Mouse (Mus musculus) left cerebral cortex, postnatal 36 days (tissue): ENCODE data around the gene Wfikkn2. TPM values are rescaled to one million over a fixed set of nuclear protein-coding genes. Genes with fewer than 3 reads are reported as not detected.

Source experiments
- DNase-seq, 2 experiments: peaks; one replicate each; pipeline ENCODE4 v3.0.0; 2021 to 2022; ENCODE audit warnings: low spot score in 2 of 2, mixed read lengths in 1 of 2
- intact Hi-C: fragments of 180-260 bp; cut with DNase I; formaldehyde crosslinking; loops from one replicate; pipeline ENCODE4 v1.15.1; 2025
- total RNA-seq, 2 experiments: library from RNA; stranded (reverse); gene quantifications; 2 replicates each; pipeline ENCODE4 v1.2.3; 2021

Gene Wfikkn2
- total RNA-seq: 1 to 10 TPM; 1.3 to 1.5 TPM

DNA sequence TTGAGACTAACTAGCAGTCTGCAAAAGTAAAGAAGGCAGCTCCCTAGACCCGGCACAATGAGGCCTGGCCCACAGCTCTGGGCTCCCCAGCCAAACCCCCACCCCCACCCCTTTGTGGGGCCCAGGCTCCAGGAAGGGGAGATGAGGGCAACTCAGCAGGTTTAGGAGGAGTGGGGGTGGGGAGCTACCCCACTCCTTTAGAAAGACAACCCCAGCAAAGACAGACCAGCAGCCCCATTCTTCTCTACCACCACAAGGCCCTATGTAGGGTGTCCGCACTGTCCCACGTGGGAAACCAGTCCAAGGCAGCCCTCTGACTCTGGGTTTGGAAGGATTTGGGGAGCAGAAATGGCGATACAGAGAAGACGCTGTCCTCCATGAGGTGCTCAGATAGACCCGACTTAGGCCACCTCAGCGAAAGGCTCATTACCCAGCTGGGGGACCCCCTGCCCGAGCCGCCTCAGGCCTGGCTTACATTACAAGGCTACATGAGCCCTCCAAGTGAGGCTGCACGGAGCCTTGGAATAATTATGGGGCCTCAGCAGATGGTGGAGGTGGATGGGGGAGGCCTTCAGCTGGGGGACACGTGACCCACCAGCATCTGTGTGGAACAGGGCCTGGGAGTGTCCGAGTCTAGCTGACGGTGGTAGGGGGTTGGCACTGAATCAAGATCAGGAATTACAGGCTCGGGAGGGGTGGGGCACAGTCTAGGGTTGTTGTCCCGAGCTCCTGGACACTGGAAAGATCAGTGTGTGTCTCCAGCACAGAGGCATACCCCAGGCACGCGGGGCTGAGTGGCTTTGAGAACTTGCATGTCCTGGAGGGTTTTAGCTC, at the start of gene Wfikkn2:
Gene Wfikkn2, minus strand, starts transcription at position 51 of the 834 bp plus-strand sequence.
- DNase-seq: peak in 1 of 2 experiments; percentile 28
- intact Hi-C loops: no loop called here

- intact Hi-C loops: no loop called here
- DNase-seq: no peak
Observed at GRCm38 (mm10) chr11:94294996-94295845, 49.4 kb upstream of the Wfikkn2 start.

DNA sequence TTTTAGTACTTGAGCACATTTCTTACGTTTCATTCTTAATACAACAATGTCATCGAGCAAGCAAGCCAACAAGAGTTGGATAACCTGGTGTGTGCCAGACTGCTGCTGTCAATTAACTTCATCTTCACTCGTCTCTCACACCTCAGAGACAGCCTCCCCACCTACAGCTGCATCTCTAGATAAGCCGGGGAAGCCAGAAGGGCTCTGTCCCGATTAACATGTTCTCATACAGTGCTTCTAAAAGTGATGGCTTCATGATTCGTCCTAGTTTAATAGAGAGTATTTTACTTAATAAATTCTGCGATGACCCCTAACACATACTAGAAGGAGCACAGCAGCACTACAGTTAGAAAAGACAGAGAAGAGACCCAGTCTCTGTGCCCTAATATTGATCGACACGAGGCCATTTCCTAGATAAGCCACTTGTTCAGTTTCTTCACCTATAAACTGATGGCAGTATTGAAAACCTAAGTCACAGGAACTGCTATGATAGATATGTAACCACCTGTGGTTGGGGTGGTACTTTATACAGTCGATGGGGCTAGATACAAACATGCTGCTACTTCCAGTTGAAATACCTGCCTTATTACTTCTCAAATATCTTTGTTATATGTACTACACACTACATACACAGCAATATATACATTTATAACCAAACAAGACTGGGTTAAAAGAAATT, 44.4 kb upstream of the Wfikkn2 start:
- intact Hi-C loops: no loop called here

GRCm38 (mm10) chr11:94287105-94287504, 41.3 kb upstream of the Wfikkn2 start:
- intact Hi-C loops: no loop called here

More for the DNA sequence above, 44.4 kb upstream of the Wfikkn2 start:
- DNase-seq: no peak

DNA sequence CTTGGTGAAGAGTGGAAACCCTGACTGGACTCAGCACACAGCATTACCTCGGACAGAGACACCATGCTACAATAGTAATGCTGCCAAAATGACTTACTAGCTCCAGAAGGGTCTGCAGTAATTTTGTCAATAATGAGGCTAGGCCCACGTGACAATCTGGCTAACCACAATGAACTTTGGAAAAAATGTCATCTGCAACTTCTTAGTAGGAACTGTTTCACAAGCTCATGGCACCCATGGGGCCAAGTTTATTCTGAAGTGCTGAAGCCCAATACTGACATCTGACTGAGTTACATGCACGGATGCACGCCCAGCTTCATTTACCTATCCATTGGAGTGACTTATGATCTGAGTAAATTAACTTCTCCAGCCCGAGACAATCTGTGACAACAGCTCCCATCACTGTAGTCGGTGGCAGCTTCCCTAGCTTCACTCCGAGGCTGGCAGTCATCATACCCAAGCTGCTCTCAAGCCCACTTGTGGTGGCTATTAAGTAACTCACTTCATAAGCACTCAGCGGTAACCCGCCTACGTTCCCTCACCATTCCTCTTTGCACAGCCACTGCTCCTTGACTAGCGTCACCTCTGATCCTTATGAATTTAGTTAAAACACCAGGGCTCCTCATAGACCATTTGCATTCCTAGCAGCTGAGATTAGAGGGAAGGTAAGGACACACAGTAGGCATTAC, 40.2 kb upstream of the Wfikkn2 start:
- no peak for DNase-seq
- intact Hi-C loops: no loop called here

More at GRCm38 (mm10) chr11:94287105-94287504, 41.3 kb upstream of the Wfikkn2 start:
- DNase-seq: no peak

GRCm38 (mm10) chr11:94283536-94284099, 37.8 kb upstream of the Wfikkn2 start:
- DNase-seq: no peak
- intact Hi-C loops: no loop called here

- DNase-seq: no peak
- intact Hi-C loops: no loop called here
Observed at GRCm38 (mm10) chr11:94282291-94282690, 36.5 kb upstream of the Wfikkn2 start.

- DNase-seq: no peak
- intact Hi-C loops: no loop called here
Observed at GRCm38 (mm10) chr11:94281199-94282181, 35.7 kb upstream of the Wfikkn2 start, which contains the start of gene Gm21885. Gene Gm21885, plus strand, starts transcription at chr11:94281873.

DNA sequence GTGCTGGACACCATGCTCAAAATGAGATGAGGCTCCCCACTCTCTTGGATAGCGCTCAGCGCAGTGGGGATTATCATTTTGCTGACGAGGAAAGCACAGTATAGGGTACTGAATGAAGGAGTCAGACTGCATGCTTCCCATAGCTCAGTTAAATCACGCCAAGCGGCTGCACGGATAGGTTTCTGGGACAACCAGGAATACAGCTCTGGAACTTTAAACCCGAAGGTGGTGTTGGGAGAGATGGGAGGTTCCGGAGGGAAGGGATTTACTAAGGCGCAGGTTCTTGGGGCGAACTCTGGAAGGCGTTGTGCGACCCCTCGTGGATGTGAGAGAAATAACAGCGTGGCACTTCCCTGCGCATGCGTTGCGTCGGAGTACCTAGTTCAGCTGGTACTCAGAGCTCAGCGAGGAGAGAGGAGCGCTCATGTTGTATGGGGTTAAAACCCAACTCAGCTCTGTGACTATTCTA, 31.1 kb upstream of the Wfikkn2 start:
- intact Hi-C loops: loop anchor here (1.0 to 2.0 kb wide), 2 partner anchors 41 to 144 kb away; no protein-coding TSS in a partner anchor
- peak; percentile 91 to 92 for DNase-seq

GRCm38 (mm10) chr11:94275686-94276085, 29.9 kb upstream of the Wfikkn2 start:
- intact Hi-C loops: loop anchor here (1.0 to 2.0 kb wide), 2 partner anchors 39 to 143 kb away; no protein-coding TSS in a partner anchor
- DNase-seq: no peak

DNA sequence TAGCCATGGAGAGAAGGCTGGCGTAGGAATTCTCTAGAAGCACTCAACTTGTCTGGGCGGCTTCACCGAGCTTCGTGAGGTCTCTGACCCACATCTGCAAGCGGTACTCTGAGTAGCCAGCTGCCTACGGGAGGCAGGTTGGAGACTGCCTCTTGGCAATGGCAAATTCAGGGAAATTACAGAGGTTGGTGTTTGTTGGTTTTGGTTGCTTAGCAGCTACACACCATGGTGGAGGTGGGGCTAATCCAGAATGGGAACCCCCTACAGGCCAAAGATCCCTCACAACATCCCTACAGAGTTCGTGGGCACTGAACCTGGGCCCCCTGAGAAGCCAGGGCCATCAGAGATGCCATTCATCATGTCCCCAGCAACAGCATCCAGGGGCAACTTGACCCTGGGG, 29.4 kb upstream of the Wfikkn2 start:
- intact Hi-C loops: no loop called here
- no peak for DNase-seq

GRCm38 (mm10) chr11:94274206-94274867, 28.5 kb upstream of the Wfikkn2 start:
- intact Hi-C loops: no loop called here

DNA sequence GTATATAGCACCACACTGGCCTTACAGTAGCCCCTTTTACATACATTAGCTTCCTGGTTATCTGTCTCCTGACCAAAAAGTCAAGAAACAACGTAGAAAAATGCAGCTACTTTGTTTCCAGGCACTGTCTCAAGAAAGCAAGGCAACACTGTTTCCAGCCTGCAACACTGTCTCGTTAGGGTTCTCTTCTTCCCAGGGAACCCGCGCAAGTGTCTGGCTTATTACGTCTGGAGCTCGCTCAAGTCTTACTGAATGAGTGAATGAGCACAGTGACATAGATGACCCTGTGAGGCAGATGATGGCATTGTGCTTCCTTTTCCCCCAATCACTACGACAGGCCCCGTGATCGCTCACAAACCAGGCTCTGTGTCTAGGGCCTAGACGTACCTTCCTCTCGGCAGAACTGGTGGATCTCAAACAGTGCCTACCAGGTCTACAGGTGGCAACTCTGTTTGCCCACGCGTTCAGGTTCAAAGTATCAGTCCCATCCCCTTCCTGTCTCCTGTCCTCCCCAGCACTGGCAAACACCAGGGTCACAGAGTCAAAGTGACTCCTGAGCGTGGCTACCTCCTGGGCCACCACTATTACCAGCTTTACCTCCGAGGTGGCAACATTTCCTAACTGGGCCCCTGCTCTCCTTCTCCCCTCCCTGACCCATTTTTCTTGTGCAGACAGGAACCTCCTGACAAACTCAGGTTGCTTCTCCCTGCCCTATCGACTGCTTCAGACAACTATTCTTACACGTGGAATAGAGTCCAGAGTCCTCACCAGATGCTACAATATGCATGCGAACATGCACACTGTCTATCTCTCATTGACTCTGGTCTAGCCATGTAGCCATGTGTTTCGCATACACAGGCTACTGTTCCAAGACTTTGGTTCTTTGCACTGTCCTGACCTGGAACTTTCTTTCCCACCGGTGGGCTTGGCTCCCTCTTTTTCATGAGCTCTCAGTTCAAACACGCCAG, 27.4 kb upstream of the Wfikkn2 start:
- intact Hi-C loops: no loop called here
- DNase-seq: no peak

More at GRCm38 (mm10) chr11:94274206-94274867, 28.5 kb upstream of the Wfikkn2 start:
- DNase-seq: no peak

GRCm38 (mm10) chr11:94271015-94271414, 25.2 kb upstream of the Wfikkn2 start:
- intact Hi-C loops: no loop called here
- no peak for DNase-seq

GRCm38 (mm10) chr11:94269906-94270305, 24.1 kb upstream of the Wfikkn2 start:
- intact Hi-C loops: no loop called here
- no peak for DNase-seq

DNA sequence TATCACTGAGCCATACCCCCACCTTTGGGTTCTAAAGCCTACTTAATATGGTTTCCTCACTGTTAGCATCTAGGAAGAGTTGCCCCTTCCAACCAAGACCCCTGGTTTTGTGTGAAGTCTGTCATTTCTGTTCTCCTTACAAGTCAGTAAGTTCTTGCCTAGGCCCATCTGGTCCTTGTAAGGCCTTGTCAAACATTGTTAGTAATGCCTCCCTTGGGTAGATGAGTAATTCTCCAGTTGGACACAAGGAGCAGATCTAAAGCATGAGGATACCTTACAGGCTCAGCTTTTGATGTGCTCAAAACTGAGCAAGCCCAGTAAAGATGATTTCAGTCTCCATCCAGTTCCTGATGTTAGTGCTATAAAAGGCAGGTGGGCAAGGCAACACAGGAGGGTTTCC, 23.0 kb upstream of the Wfikkn2 start:
- intact Hi-C loops: no loop called here
- DNase-seq: no peak
